16 mouse cellular contexts compared by ENCODE assay signal in the genomic region with DNA sequence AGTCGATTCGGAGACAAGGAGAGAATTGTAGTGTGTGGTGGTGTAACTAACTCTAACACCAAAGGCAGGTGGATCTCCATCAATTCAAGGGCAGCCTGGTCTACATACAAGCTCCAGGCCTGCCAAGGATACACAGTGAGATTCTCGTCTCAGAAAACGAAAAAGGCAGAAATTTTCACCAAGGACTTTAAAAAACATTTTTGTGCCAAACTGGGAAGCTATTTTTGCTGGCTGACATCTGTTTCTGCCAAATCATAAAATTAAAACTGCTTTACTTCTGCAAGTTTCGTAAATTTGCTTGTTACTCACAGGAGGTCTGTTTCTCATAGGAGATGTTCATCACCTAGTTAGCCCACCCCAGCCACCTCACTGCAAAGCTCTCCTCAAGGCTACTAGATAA. TPM values are rescaled to one million over a fixed set of nuclear protein-coding genes. Genes with fewer than 3 reads are reported as not detected.
A peak's percentile ranks its signal among the peaks of the same experiment; 100 is the strongest.
DNase-seq lines count a peak whose midpoint lies in the region; ATAC-seq and TF ChIP-seq lines count a peak whose summit lies in the region.
"Had no signal": no experiment of that assay in that cellular context is flagged by ENCODE, and none has a peak within 500 bp of the region (broad histone marks: within the 10 kb centered on the region; RNA-seq: fewer than 3 reads in every experiment).

No protein-coding gene starts in this region.

- TF ChIP-seq CTCF in liver, embryonic 14.5 days (IDR thresholded peaks at IDR 0.05; ENCODE audit: low read depth): no peak
- TF ChIP-seq CTCF in gastrocnemius, adult 2 months (IDR thresholded peaks at IDR 0.05): no peak

- peaks cover 18% of the 10 kb centered on the region for H3K36me3 ChIP-seq in heart, embryonic 15.5 days
- peaks cover 14% of the 10 kb centered on the region for H3K36me3 ChIP-seq in lung, embryonic 16.5 days (ENCODE audit: control insufficient read depth, insufficient read depth, low read length)
- peaks cover 66% of the 10 kb centered on the region for H3K36me3 ChIP-seq in liver, embryonic 14.5 days (replicated peaks; ENCODE audit: control insufficient read depth, insufficient read depth, low read depth)

- 0 out of 2 replicates have a peak overlapping the region, but pooled peaks have one; percentile 21 for H3K9ac ChIP-seq in heart, embryonic 15.5 days
- H3K9ac ChIP-seq in lung, embryonic 16.5 days (ENCODE audit: low read length): 0 out of 2 replicates have a peak overlapping the region, but pooled peaks have one; percentile 16
- peak overlapping the region; percentile 42 for H3K9ac ChIP-seq in liver, embryonic 14.5 days (replicated peaks)
- H3K9ac ChIP-seq: embryonic facial prominence, embryonic 15.5 days; hindbrain, embryonic 15.5 days had no signal

- no peak for ATAC-seq in heart, embryonic 15.5 days (replicated peaks; ENCODE audit: insufficient number of reproducible peaks, insufficient read depth, low FRiP score, low read depth)
- no peak for ATAC-seq in lung, embryonic 16.5 days (ENCODE audit: low read depth)
- ATAC-seq in liver, embryonic 14.5 days (ENCODE audit: insufficient read depth): no peak

- intact Hi-C loops in heart, postnatal 36 days (cut with DNase I): no loop called here
- intact Hi-C loops in gastrocnemius, adult 2 months (cut with DNase I): loop anchor here (10.0 kb wide), 2 partner anchors 171 to 1011 kb away; a partner anchor contains a TSS

- H3K27me3 ChIP-seq in heart, embryonic 15.5 days: no peaks in the 10 kb centered on the region
- no peaks in the 10 kb centered on the region for H3K27me3 ChIP-seq in lung, embryonic 16.5 days (ENCODE audit: control insufficient read depth, insufficient read depth, low read depth, low read length)
- no peaks in the 10 kb centered on the region for H3K27me3 ChIP-seq in liver, embryonic 14.5 days (ENCODE audit: control insufficient read depth, insufficient read depth, low read length)
- H3K27me3 ChIP-seq: embryonic facial prominence, embryonic 15.5 days; hindbrain, embryonic 15.5 days had no signal

- no peaks in the 10 kb centered on the region for H3K9me3 ChIP-seq in heart, embryonic 15.5 days (replicated peaks)
- no peaks in the 10 kb centered on the region for H3K9me3 ChIP-seq in lung, embryonic 16.5 days (ENCODE audit: control insufficient read depth, low read length)
- no peaks in the 10 kb centered on the region for H3K9me3 ChIP-seq in liver, embryonic 14.5 days (ENCODE audit: control insufficient read depth, low read length)
- H3K9me3 ChIP-seq: embryonic facial prominence, embryonic 15.5 days; hindbrain, embryonic 15.5 days had no signal

- TF ChIP-seq EP300 in liver, embryonic 14.5 days (IDR thresholded peaks at IDR 0.05; ENCODE audit: low read depth): no peak

- WGBS in heart, embryonic 15.5 days: 78% methylated on average over 5 of the region's 5 CpGs
- WGBS in lung, embryonic 16.5 days: 66% methylated on average over 5 of the region's 5 CpGs
- 72% methylated on average over 5 of the region's 5 CpGs for WGBS in liver, embryonic 14.5 days (ENCODE audit: insufficient replicate concordance)

- no peak for DNase-seq in heart, postnatal 36 days
- DNase-seq in lung, postnatal 4 days: no peak
- peak; percentile 55 for DNase-seq in brain, adult 2 months (ENCODE audit: low read depth, low spot score)
- DNase-seq in liver, embryonic 14.5 days (ENCODE audit: low read depth in 3 of 3, low spot score in 3 of 3): no peak
- no peak for DNase-seq in gastrocnemius, adult 2 months
- no peak for DNase-seq in adrenal gland, adult 18-20 months (ENCODE audit: low spot score in 2 of 2)
- DNase-seq: cerebellum, adult 9-11 months; gastrocnemius, postnatal 14 days; kidney, postnatal 4 days; left cerebral cortex, postnatal 4 days; retina, postnatal 1 day had no signal

- H3K4me3 ChIP-seq in heart, embryonic 15.5 days: no peak overlapping the region
- H3K4me3 ChIP-seq in lung, embryonic 16.5 days (ENCODE audit: low read length): no peak overlapping the region
- no peak overlapping the region for H3K4me3 ChIP-seq in liver, embryonic 14.5 days (ENCODE audit: insufficient read depth in 1 of 2, low read depth in 2 of 2, low read length in 2 of 2)
- H3K4me3 ChIP-seq in gastrocnemius, adult 2 months: no peak overlapping the region
- H3K4me3 ChIP-seq: embryonic facial prominence, embryonic 15.5 days; hindbrain, embryonic 15.5 days had no signal

- H3K4me1 ChIP-seq in heart, embryonic 15.5 days (replicated peaks): peaks cover 79% of the 10 kb centered on the region
- peaks cover 44% of the 10 kb centered on the region for H3K4me1 ChIP-seq in lung, embryonic 16.5 days (replicated peaks; ENCODE audit: control insufficient read depth, insufficient read depth, low read length)
- peaks cover 46 to 54% of the 10 kb centered on the region in 2 experiments for H3K4me1 ChIP-seq in liver, embryonic 14.5 days (replicated peaks; ENCODE audit: control insufficient read depth in 2 of 2, insufficient read depth in 2 of 2, low read length in 1 of 2)

- H3K4me2 ChIP-seq in heart, embryonic 15.5 days: 0 out of 2 replicates have a peak overlapping the region, but pooled peaks have one; percentile 74
- no peak overlapping the region for H3K4me2 ChIP-seq in lung, embryonic 16.5 days (ENCODE audit: low read depth, low read length)
- peak overlapping the region; percentile 91 for H3K4me2 ChIP-seq in liver, embryonic 14.5 days (ENCODE audit: low read depth)
- H3K4me2 ChIP-seq: embryonic facial prominence, embryonic 15.5 days; hindbrain, embryonic 15.5 days had no signal

- H3K27ac ChIP-seq in heart, embryonic 15.5 days: no peak overlapping the region
- H3K27ac ChIP-seq in lung, embryonic 16.5 days (ENCODE audit: low read length): no peak overlapping the region
- H3K27ac ChIP-seq in liver, embryonic 14.5 days: no peak overlapping the region
- H3K27ac ChIP-seq in gastrocnemius, adult 2 months: no peak overlapping the region; the same call in 1 of the 2 replicates
- H3K27ac ChIP-seq: embryonic facial prominence, embryonic 15.5 days; hindbrain, embryonic 15.5 days had no signal

RNA-seq across cellular contexts. Expression of a gene that starts 3.3 kb away (rescaled TPM):
- 34.6 and 53.3 TPM in 2 replicates for polyA plus RNA-seq in heart, embryonic 15.5 days (2015; fragmentation: Nextera tagmentation; extraction: Ambion mirVana)
- 1 to 10 TPM; 6.1 to 6.6 TPM for total RNA-seq in heart, postnatal 36 days (2021)
- 105 and 108 TPM in 2 replicates for polyA plus RNA-seq in lung, embryonic 16.5 days (2015; fragmentation: Nextera tagmentation; extraction: Ambion mirVana)
- polyA plus RNA-seq in liver, embryonic 14.5 days (2012; rRNA removed): 34.1 and 39.9 TPM in 2 replicates
- 61.3 and 66.9 TPM in 2 replicates for polyA plus RNA-seq in liver, embryonic 14.5 days (2014; fragmentation: Nextera tagmentation; extraction: Ambion mirVana)
- 1 to 10 TPM; 3.0 to 3.1 TPM for total RNA-seq in gastrocnemius, adult 2 months (2021)
- total RNA-seq in adrenal gland, adult 18-20 months (2021): 10 to 100 TPM; 13.9 to 14.3 TPM

RNA-seq across cellular contexts. Expression of a gene that starts 17.2 kb away (rescaled TPM):
- 5.7 and 7.3 TPM in 2 replicates for polyA plus RNA-seq in heart, embryonic 15.5 days (2015; fragmentation: Nextera tagmentation; extraction: Ambion mirVana)
- 1 to 10 TPM; 1.6 to 2.9 TPM for total RNA-seq in heart, postnatal 36 days (2021)
- polyA plus RNA-seq in lung, embryonic 16.5 days (2015; fragmentation: Nextera tagmentation; extraction: Ambion mirVana): 9.2 and 9.5 TPM in 2 replicates
- polyA plus RNA-seq in liver, embryonic 14.5 days (2012; rRNA removed): 0.15 and 0.21 TPM in 2 replicates
- polyA plus RNA-seq in liver, embryonic 14.5 days (2014; fragmentation: Nextera tagmentation; extraction: Ambion mirVana): 0.25 and 0.40 TPM in 2 replicates
- total RNA-seq in gastrocnemius, adult 2 months (2021): under 1 TPM; 0.20 to 0.36 TPM
- 1 to 10 TPM; 6.3 to 6.8 TPM for total RNA-seq in adrenal gland, adult 18-20 months (2021)
- total RNA-seq: monocyte, adult 5-6 weeks had no signal

RNA-seq across cellular contexts. Expression of a gene that starts 23.4 kb away (rescaled TPM):
- 2.1 and 2.4 TPM in 2 replicates for polyA plus RNA-seq in heart, embryonic 15.5 days (2015; fragmentation: Nextera tagmentation; extraction: Ambion mirVana)
- total RNA-seq in heart, postnatal 36 days (2021): 10 to 100 TPM; 14.1 to 20.2 TPM
- polyA plus RNA-seq in lung, embryonic 16.5 days (2015; fragmentation: Nextera tagmentation; extraction: Ambion mirVana): 0.84 and 1.4 TPM in 2 replicates
- polyA plus RNA-seq in liver, embryonic 14.5 days (2012; rRNA removed): 0.06 and 0.10 TPM in 2 replicates
- 0.13 and 0.14 TPM in 2 replicates for polyA plus RNA-seq in liver, embryonic 14.5 days (2014; fragmentation: Nextera tagmentation; extraction: Ambion mirVana)
- total RNA-seq in gastrocnemius, adult 2 months (2021): 1 to 10 TPM; 5.0 to 8.5 TPM
- 1 to 10 TPM; 4.2 to 9.4 TPM for total RNA-seq in adrenal gland, adult 18-20 months (2021)

RNA-seq across cellular contexts. Expression of a gene that starts 42.1 kb away (rescaled TPM):
- 0.19 and 2.2 TPM in 2 replicates for polyA plus RNA-seq in heart, embryonic 15.5 days (2015; fragmentation: Nextera tagmentation; extraction: Ambion mirVana)
- under 1 TPM; 0.19 TPM for total RNA-seq in heart, postnatal 36 days (2021)
- polyA plus RNA-seq in lung, embryonic 16.5 days (2015; fragmentation: Nextera tagmentation; extraction: Ambion mirVana): 0.15 and 0.73 TPM in 2 replicates
- polyA plus RNA-seq in liver, embryonic 14.5 days (2012; rRNA removed): 0.30 and 0.51 TPM in 2 replicates
- polyA plus RNA-seq in liver, embryonic 14.5 days (2014; fragmentation: Nextera tagmentation; extraction: Ambion mirVana): 0.16 and 0.27 TPM in 2 replicates
- under 1 TPM in 1 of 2 experiments, not detected in 1; 0.14 TPM for total RNA-seq in gastrocnemius, adult 2 months (2021)
- under 1 TPM; 0.54 to 0.66 TPM for total RNA-seq in adrenal gland, adult 18-20 months (2021)
- total RNA-seq: left cerebral cortex, postnatal 4 days had no signal
- polyA plus RNA-seq: hindbrain, embryonic 15.5 days had no signal
